Mouse (Mus musculus): Measurements from ENCODE around the gene Otulinl.
A peak's percentile ranks its signal among the peaks of the same experiment; 100 is the strongest.
"Not testable (repeated sequence)": the region's sequence is repeated elsewhere in the genome, so short reads cannot be mapped to it uniquely, and the experiment has no call there.

Gene Otulinl

GRCm38 (mm10) chr15:27681419-27682187, at the start of gene Otulinl:
Gene Otulinl, minus strand, starts transcription at chr15:27681579.
- Histone ChIP-seq H3K27me3 (ENCODE audit: insufficient read depth, low read length) (peaks cover 60% of the 10 kb centered on the region), H3K36me3 (ENCODE audit: insufficient read depth, low read length) (no peaks in the 10 kb centered on the region), H3K4me3 (replicated peaks; ENCODE audit: low read length) (peak within 1 kb of the TSS; percentile 83), H3K9me3 (ENCODE audit: low read length) (peaks cover 6% of the 10 kb centered on the region; the same call in 1 of the 2 replicates), H3K4me1 (replicated peaks; ENCODE audit: low read depth, low read length) (peaks cover 8% of the 10 kb centered on the region)
- TF ChIP-seq CTCF (conservative IDR thresholded peaks at IDR 0.05; ENCODE audit: low read length): no peak
- no peak for TF ChIP-seq NANOG (IDR thresholded peaks at IDR 0.05; ENCODE audit: borderline replicate concordance, low read length)
- no peak for TF ChIP-seq POU5F1 (IDR thresholded peaks at IDR 0.05; ENCODE audit: borderline replicate concordance, low read length)

DNA sequence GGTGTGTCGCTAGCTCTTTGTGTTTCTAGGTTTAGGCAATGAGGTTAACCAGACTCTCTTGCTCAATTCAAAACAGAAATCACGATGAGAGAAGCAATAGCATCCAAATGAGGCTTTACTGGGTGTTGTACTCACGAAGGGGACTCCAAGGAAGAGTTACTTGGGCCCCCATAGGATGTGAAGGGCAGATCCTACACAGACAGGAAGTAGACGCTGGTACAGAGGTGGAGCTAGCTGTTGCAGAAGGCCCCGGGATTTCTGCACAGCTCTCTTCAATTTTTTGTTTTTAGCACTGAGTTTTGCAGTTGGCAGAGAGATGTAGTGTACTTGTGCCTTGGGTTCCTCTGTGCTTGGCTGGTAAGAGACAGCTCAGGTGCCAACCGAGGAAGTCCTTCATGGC, 44.8 kb upstream of the Otulinl start:
- H3K36me3 ChIP-seq (ENCODE audit: insufficient read depth, low read length): no peaks in the 10 kb centered on the region
- H3K9me3 ChIP-seq (ENCODE audit: low read length): 0 out of 2 replicates have a peak, but pooled peaks cover 5% of the 10 kb centered on the region
- no peak for TF ChIP-seq CTCF (conservative IDR thresholded peaks at IDR 0.05; ENCODE audit: low read length)
- no peak for TF ChIP-seq POU5F1 (IDR thresholded peaks at IDR 0.05; ENCODE audit: borderline replicate concordance, low read length)
- no peak for TF ChIP-seq NANOG (IDR thresholded peaks at IDR 0.05; ENCODE audit: borderline replicate concordance, low read length)

DNA sequence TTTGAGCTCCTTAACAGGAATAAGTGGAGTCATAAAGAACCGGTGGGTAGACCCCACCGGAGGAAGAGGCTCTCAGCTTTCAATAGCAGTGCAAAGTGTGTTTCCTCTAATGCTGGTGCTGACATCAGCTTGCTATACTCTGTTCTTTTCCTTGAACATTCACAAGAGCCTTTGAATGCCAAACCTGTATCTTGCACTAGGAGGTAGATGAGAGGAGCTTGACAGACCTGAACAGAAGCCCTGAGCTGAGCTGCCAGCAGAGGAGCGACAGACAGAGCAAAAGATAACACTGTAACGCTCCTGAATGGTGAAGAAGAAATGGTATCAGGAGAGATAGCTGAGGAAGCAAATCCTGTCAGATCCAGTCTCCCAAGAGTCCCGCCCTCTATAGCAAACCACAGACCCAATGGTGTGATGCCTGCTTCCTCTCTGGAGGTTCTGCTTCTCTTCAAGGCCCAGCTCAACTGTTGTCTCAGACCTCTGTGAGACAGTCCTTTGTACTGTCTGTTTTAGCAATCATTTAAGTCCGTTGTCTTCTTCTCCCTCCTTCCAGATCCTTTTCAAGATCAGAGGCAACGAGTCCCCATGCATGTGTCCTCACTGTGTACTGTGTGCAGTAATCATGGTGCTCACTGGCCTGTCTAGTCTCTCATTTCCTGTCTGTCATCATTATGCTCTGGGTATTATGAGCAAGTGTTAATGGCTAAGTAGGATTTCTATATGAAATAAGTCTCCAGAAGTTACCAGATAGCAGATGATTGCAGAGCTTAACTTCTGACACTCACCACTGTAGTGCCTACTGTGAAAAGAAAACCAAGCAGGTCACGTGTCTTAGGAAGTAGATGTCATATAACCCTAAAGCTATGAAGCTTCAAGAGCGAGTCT, 43.7 kb upstream of the Otulinl start:
- H3K4me1 ChIP-seq (replicated peaks; ENCODE audit: low read depth, low read length): peaks cover 12% of the 10 kb centered on the region
- H3K36me3 ChIP-seq (ENCODE audit: insufficient read depth, low read length): no peaks in the 10 kb centered on the region
- no peak overlapping the region for H3K4me3 ChIP-seq (replicated peaks; ENCODE audit: low read length)
- no peaks in the 10 kb centered on the region for H3K27me3 ChIP-seq (ENCODE audit: insufficient read depth, low read length)
- no peak for TF ChIP-seq NANOG (IDR thresholded peaks at IDR 0.05; ENCODE audit: borderline replicate concordance, low read length)
- no peak for TF ChIP-seq POU5F1 (IDR thresholded peaks at IDR 0.05; ENCODE audit: borderline replicate concordance, low read length)
- no peak for TF ChIP-seq CTCF (conservative IDR thresholded peaks at IDR 0.05; ENCODE audit: low read length)
- H3K9me3 ChIP-seq (ENCODE audit: low read length): 0 out of 2 replicates have a peak, but pooled peaks cover 5% of the 10 kb centered on the region

More for the DNA sequence above, 44.8 kb upstream of the Otulinl start:
- peaks cover 12% of the 10 kb centered on the region for H3K4me1 ChIP-seq (replicated peaks; ENCODE audit: low read depth, low read length)
- no peaks in the 10 kb centered on the region for H3K27me3 ChIP-seq (ENCODE audit: insufficient read depth, low read length)
- no peak overlapping the region for H3K4me3 ChIP-seq (replicated peaks; ENCODE audit: low read length)

DNA sequence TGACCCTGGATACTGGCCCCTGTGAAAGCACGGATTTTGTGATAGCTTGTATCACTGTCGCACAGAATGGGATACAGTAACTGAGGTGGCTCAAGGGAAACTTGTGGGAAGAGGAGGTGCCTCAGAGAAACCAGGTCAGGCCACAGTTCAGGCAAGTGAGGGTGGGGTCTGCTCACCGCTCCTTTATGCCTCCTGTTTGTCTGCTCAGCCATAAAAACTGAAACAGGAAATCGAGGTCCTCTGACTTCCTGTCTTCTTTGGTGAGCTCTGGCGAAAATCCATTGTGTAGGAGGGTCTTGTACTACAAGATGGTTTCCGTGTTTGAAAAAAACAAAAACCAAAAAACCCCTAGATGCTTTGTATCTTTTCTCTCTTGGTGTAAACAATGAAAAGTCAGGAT, 42.9 kb upstream of the Otulinl start:
- H3K4me1 ChIP-seq (replicated peaks; ENCODE audit: low read depth, low read length): peaks cover 12% of the 10 kb centered on the region
- H3K36me3 ChIP-seq (ENCODE audit: insufficient read depth, low read length): no peaks in the 10 kb centered on the region
- H3K4me3 ChIP-seq (replicated peaks; ENCODE audit: low read length): no peak overlapping the region
- no peak for TF ChIP-seq NANOG (IDR thresholded peaks at IDR 0.05; ENCODE audit: borderline replicate concordance, low read length)
- no peak for TF ChIP-seq CTCF (conservative IDR thresholded peaks at IDR 0.05; ENCODE audit: low read length)
- TF ChIP-seq POU5F1 (IDR thresholded peaks at IDR 0.05; ENCODE audit: borderline replicate concordance, low read length): no peak
- H3K9me3 ChIP-seq (ENCODE audit: low read length): 0 out of 2 replicates have a peak, but pooled peaks cover 3% of the 10 kb centered on the region
- H3K27me3 ChIP-seq (ENCODE audit: insufficient read depth, low read length): no peaks in the 10 kb centered on the region

GRCm38 (mm10) chr15:27723746-27724145, 42.4 kb upstream of the Otulinl start:
- H3K9me3 ChIP-seq (ENCODE audit: low read length): 0 out of 2 replicates have a peak, but pooled peaks cover 3% of the 10 kb centered on the region
- peaks cover 12% of the 10 kb centered on the region for H3K4me1 ChIP-seq (replicated peaks; ENCODE audit: low read depth, low read length)
- H3K36me3 ChIP-seq (ENCODE audit: insufficient read depth, low read length): no peaks in the 10 kb centered on the region
- H3K4me3 ChIP-seq (replicated peaks; ENCODE audit: low read length): no peak overlapping the region
- TF ChIP-seq NANOG (IDR thresholded peaks at IDR 0.05; ENCODE audit: borderline replicate concordance, low read length) (no peak), POU5F1 (IDR thresholded peaks at IDR 0.05; ENCODE audit: borderline replicate concordance, low read length) (no peak), CTCF (conservative IDR thresholded peaks at IDR 0.05; ENCODE audit: low read length) (no peak)
- no peaks in the 10 kb centered on the region for H3K27me3 ChIP-seq (ENCODE audit: insufficient read depth, low read length)

DNA sequence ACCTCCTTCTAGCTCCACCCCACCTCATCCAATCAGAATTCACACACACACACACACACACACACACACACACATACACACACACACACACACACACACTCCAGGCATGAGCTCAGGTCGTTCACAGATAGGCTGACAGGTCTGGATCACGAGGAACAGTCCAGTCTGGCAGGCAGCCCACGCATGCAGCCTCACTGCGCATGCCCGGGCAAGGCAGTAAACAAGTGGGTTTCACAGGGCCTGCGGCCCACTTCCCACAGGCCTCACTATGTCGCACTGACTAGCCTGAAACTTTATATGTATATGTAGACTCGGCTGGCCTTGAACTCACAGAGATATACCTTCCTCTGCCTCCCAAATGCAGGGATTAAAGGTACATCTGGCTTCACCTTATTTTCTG, 38.9 kb upstream of the Otulinl start:
- not testable (repeated sequence) for H3K4me3 ChIP-seq (replicated peaks; ENCODE audit: low read length); H3K36me3 ChIP-seq (ENCODE audit: insufficient read depth, low read length); H3K27me3 ChIP-seq (ENCODE audit: insufficient read depth, low read length); H3K9me3 ChIP-seq (ENCODE audit: low read length)
- H3K4me1 ChIP-seq (replicated peaks; ENCODE audit: low read depth, low read length): peaks cover 12% of the 10 kb centered on the region

DNA sequence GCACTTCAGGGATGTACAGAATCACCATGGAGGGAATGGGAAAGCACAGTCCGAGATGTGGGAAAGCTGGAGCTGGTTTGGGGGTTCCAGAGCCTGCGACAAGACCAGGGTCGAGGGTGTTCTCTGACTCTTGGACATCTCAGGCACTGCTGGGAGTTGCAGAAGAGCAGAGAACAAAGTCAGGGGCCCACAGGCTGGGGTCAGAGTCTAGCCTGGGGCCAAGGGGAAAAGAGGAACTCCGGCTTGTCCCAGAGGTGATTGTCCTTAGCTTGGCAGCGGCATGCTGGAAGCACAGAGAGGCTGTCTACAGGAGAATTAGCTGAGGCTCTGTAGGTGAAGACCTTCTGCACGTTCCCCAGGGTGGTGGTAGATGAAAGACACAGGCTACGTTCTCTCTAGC, 37.3 kb upstream of the Otulinl start:
- Histone ChIP-seq H3K27me3 (ENCODE audit: insufficient read depth, low read length) (peaks cover 8% of the 10 kb centered on the region; the same call in 1 of the 2 replicates), H3K4me1 (replicated peaks; ENCODE audit: low read depth, low read length) (peaks cover 2% of the 10 kb centered on the region; the same call in 1 of the 2 replicates), H3K4me3 (replicated peaks; ENCODE audit: low read length) (no peak overlapping the region), H3K36me3 (ENCODE audit: insufficient read depth, low read length) (no peaks in the 10 kb centered on the region), H3K9me3 (ENCODE audit: low read length) (0 out of 2 replicates have a peak, but pooled peaks cover 3% of the 10 kb centered on the region)
- TF ChIP-seq POU5F1 (IDR thresholded peaks at IDR 0.05; ENCODE audit: borderline replicate concordance, low read length): no peak
- no peak for TF ChIP-seq CTCF (conservative IDR thresholded peaks at IDR 0.05; ENCODE audit: low read length)
- no peak for TF ChIP-seq NANOG (IDR thresholded peaks at IDR 0.05; ENCODE audit: borderline replicate concordance, low read length)

GRCm38 (mm10) chr15:27715331-27715730, 34.0 kb upstream of the Otulinl start:
- no peaks in the 10 kb centered on the region for H3K36me3 ChIP-seq (ENCODE audit: insufficient read depth, low read length)
- H3K4me1 ChIP-seq (replicated peaks; ENCODE audit: low read depth, low read length): no peaks in the 10 kb centered on the region
- no peak for TF ChIP-seq NANOG (IDR thresholded peaks at IDR 0.05; ENCODE audit: borderline replicate concordance, low read length)
- TF ChIP-seq CTCF (conservative IDR thresholded peaks at IDR 0.05; ENCODE audit: low read length): peak; percentile 17; the same call in 1 of the 2 replicates
- no peak for TF ChIP-seq POU5F1 (IDR thresholded peaks at IDR 0.05; ENCODE audit: borderline replicate concordance, low read length)
- H3K4me3 ChIP-seq (replicated peaks; ENCODE audit: low read length): no peak overlapping the region
- H3K9me3 ChIP-seq (ENCODE audit: low read length): no peaks in the 10 kb centered on the region
- peaks cover 8% of the 10 kb centered on the region; the same call in 1 of the 2 replicates for H3K27me3 ChIP-seq (ENCODE audit: insufficient read depth, low read length)

Data from E14TG2a.4 (cell line).